Mouse (Mus musculus): ENCODE results near the gene Gm5142. TPM values are rescaled to one million over a fixed set of nuclear protein-coding genes. Genes with fewer than 3 reads are reported as not detected.

The Gm5142 gene
- polyA plus RNA-seq, 1 experiment from 2014 or later: not detected

DNA sequence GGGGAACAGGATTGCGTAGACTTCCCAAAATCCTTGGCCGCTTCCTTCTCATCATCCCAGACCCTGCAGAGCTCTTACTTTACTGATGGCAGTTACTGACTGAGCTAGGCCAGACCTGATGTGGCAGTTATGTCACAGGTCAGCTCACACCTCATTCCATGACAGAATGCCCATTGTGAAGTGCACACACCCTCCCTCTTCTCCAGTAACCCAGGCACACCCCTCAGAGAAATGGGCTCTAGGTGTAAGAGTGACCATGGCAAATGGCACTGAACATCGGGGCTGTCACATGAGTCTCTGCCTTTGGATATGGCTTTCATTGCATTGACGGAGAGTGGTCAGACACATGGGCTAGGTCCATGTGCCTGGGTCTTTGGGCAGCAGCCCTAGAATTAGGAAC lies 35.8 kb downstream of the Gm5142 start, which contains the start of gene 1700129C05Rik:
Gene 1700129C05Rik, minus strand, starts transcription at position 101 of the 400 bp plus-strand sequence.
- Histone ChIP-seq H3K9ac (ENCODE audit: low read length) (no peak within 1 kb of the TSS), H3K4me3 (ENCODE audit: control insufficient read depth in 1 of 2, insufficient read depth in 1 of 2, low read depth in 1 of 2, low read length in 2 of 2) (no peak within 1 kb of the TSS), H3K4me2 (ENCODE audit: low read length) (no peak within 1 kb of the TSS), H3K36me3 (ENCODE audit: control insufficient read depth, insufficient read depth, low read length) (no peaks in the 10 kb centered on the region), H3K27ac (replicated peaks in 1 of 2; ENCODE audit: control insufficient read depth in 1 of 2, insufficient read depth in 1 of 2, low read depth in 2 of 2, low read length in 2 of 2) (no peak within 1 kb of the TSS), H3K4me1 (ENCODE audit: control insufficient read depth in 2 of 2, insufficient read depth in 2 of 2, low read length in 2 of 2) (no peaks in the 10 kb centered on the region), H3K27me3 (ENCODE audit: control insufficient read depth, insufficient read depth, low read length) (no peaks in the 10 kb centered on the region), H3K9me3 (ENCODE audit: control insufficient read depth, low read length) (no peaks in the 10 kb centered on the region)
- 83% methylated on average over 4 of the region's 4 CpGs for WGBS
- no peak for ATAC-seq (ENCODE audit: insufficient number of reproducible peaks, insufficient read depth, low FRiP score, low read depth)

GRCm38 (mm10) chr14:59114281-59114680 lies 64.3 kb downstream of the Gm5142 start:
- ATAC-seq (ENCODE audit: insufficient number of reproducible peaks, insufficient read depth, low FRiP score, low read depth): no peak
- no peak overlapping the region for H3K27ac ChIP-seq (replicated peaks in 1 of 2; ENCODE audit: control insufficient read depth in 1 of 2, insufficient read depth in 1 of 2, low read depth in 2 of 2, low read length in 2 of 2)
- H3K4me1 ChIP-seq (ENCODE audit: control insufficient read depth in 2 of 2, insufficient read depth in 2 of 2, low read length in 2 of 2): no peaks in the 10 kb centered on the region
- no peak overlapping the region for H3K4me3 ChIP-seq (ENCODE audit: control insufficient read depth in 1 of 2, insufficient read depth in 1 of 2, low read depth in 1 of 2, low read length in 2 of 2)
- H3K9me3 ChIP-seq (ENCODE audit: control insufficient read depth, low read length): no peaks in the 10 kb centered on the region
- H3K36me3 ChIP-seq (ENCODE audit: control insufficient read depth, insufficient read depth, low read length): no peaks in the 10 kb centered on the region
- H3K9ac ChIP-seq (ENCODE audit: low read length): no peak overlapping the region
- no peak overlapping the region for H3K4me2 ChIP-seq (ENCODE audit: low read length)
- whole genome bisulfite sequencing: 5% methylated on average over 2 of the region's 2 CpGs
- no peaks in the 10 kb centered on the region for H3K27me3 ChIP-seq (ENCODE audit: control insufficient read depth, insufficient read depth, low read length)

Other genes starting within 250 kb of the Gm5142 start
- not detected in 2 replicates for gene 1700129C05Rik, start 35.9 kb downstream of the Gm5142 start, polyA plus RNA-seq (2014; fragmentation: Nextera tagmentation; extraction: Ambion mirVana)
- 20.0 and 22.9 TPM in 2 replicates for gene Rcbtb1, start 22.5 kb upstream of the Gm5142 start, polyA plus RNA-seq (2014; fragmentation: Nextera tagmentation; extraction: Ambion mirVana)
- gene Gm6904, start 81.5 kb upstream of the Gm5142 start, polyA plus RNA-seq (2014; fragmentation: Nextera tagmentation; extraction: Ambion mirVana): not detected in 2 replicates
- 0.16 and 0.30 TPM in 2 replicates for gene Phf11a, start 118.8 kb upstream of the Gm5142 start, polyA plus RNA-seq (2014; fragmentation: Nextera tagmentation; extraction: Ambion mirVana)
- 1.2 and 1.4 TPM in 2 replicates for gene Phf11b, start 162.6 kb upstream of the Gm5142 start, polyA plus RNA-seq (2014; fragmentation: Nextera tagmentation; extraction: Ambion mirVana)
- 1.7 and 2.9 TPM in 2 replicates for gene Phf11d, start 186.7 kb upstream of the Gm5142 start, polyA plus RNA-seq (2014; fragmentation: Nextera tagmentation; extraction: Ambion mirVana)
- 0.34 and 0.54 TPM in 2 replicates for gene Phf11c, start 216.6 kb upstream of the Gm5142 start, polyA plus RNA-seq (2014; fragmentation: Nextera tagmentation; extraction: Ambion mirVana)

Data from heart, embryonic 14.5 days (tissue).